Mouse (Mus musculus): ENCODE measurements around the gene Mettl13. TPM values are rescaled to one million over a fixed set of nuclear protein-coding genes. Genes with fewer than 3 reads are reported as not detected.

Gene Mettl13
- total RNA-seq (2021) = 10 to 100 TPM; 12.5 to 12.6 TPM

GRCm38 (mm10) chr1:162548016-162548916 lies at the start of gene Mettl13:
Gene Mettl13, minus strand, starts transcription at chr1:162548551.
- intact Hi-C loops (cut with DNase I) = loop anchor here (2.0 kb wide), 2 partner anchors 23 to 117 kb away; partner anchors contain the start of gene Vamp4
- peak; percentile 89 for DNase-seq (ENCODE audit: low spot score in 2 of 2)

DNA sequence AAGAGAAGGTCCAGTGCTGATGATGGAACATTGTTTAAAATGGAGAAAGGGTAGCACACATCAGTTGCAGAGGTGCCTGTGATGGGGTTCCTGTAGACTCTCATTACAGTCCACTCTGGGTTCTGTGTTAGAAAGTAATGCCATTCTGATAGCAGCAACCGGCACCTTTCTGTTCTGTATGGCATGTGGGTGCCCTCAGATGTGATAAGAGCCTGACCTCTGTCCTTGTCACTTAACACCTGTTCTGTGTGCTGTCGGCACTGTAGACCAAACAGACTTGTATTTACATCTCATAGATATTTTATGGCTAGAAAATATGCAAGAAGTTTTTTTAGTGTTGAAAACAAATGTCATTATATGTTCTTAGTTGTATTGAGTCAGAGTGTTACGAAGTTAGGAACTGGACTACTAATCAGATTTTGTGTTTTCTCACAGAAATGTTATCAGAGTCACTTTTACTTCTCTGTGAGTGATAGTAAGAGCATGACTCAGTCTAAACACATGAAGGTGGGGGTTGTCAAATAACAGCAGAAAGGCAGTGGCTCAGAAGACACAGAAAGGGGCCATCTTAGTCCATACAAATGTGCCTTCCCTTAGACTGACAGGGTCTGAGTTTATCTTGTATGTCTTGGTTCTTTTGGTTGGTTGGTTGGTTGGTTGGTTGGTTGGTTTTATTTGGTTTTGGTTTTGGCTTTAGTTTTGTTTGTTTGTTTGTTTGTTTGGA lies 49.2 kb upstream of the Mettl13 start:
- no peak for DNase-seq (ENCODE audit: low spot score in 2 of 2)
- intact Hi-C loops (cut with DNase I) = no loop called here

DNA sequence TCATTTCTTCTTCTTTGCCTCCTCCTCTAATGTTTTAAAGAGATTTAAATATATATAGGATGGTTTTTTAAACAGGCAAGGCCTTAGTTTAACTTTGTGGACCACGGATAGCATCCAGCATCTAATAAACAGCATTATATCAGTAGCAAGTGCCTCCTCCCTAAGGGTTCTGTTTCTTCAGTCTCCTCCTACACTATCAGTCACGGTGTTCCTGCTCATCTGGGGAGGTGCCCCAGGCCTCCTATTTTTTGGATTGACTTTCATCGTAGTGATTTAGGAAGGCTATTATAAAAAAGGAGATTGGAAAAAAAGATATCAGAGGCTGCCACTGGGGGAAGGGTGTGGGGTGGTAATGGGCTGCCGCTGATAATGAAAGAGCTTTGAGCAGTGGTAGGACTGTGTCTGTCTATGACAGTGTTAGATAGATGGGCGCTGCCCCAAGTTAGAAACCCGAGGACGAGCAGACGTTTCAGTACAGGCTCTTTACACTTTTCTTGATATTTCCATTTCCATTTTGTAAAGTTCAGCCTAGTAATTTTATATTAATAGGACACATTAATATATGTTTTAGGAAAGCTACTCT lies 42.2 kb upstream of the Mettl13 start:
- intact Hi-C loops (cut with DNase I) = no loop called here
- no peak for DNase-seq (ENCODE audit: low spot score in 2 of 2)

- no peak for DNase-seq (ENCODE audit: low spot score in 2 of 2)
- intact Hi-C loops (cut with DNase I) = no loop called here
Observed at GRCm38 (mm10) chr1:162589443-162589842, 41.1 kb upstream of the Mettl13 start.

- intact Hi-C loops (cut with DNase I) = no loop called here
- no peak for DNase-seq (ENCODE audit: low spot score in 2 of 2)
Observed at GRCm38 (mm10) chr1:162588606-162589005, 40.3 kb upstream of the Mettl13 start.

GRCm38 (mm10) chr1:162586282-162586681 lies 37.9 kb upstream of the Mettl13 start:
- intact Hi-C loops (cut with DNase I) = no loop called here
- no peak for DNase-seq (ENCODE audit: low spot score in 2 of 2)

- intact Hi-C loops (cut with DNase I) = no loop called here
- DNase-seq (ENCODE audit: low spot score in 2 of 2) = no peak
Observed at GRCm38 (mm10) chr1:162582884-162583283, 34.5 kb upstream of the Mettl13 start.

GRCm38 (mm10) chr1:162575098-162575497 lies 26.7 kb upstream of the Mettl13 start:
- intact Hi-C loops (cut with DNase I) = no loop called here
- no peak for DNase-seq (ENCODE audit: low spot score in 2 of 2)

- peak; percentile 71 to 73 for DNase-seq (ENCODE audit: low spot score in 2 of 2)
- intact Hi-C loops (cut with DNase I) = loop anchor here (2.0 kb wide), 1 partner anchor 22 kb away; the partner anchor contains the start of gene Mettl13
Observed at GRCm38 (mm10) chr1:162570931-162571601, 22.7 kb upstream of the Mettl13 start.

GRCm38 (mm10) chr1:162570260-162570748 lies 22.0 kb upstream of the Mettl13 start, which contains the start of gene Vamp4:
Gene Vamp4, plus strand, starts transcription at chr1:162570515.
- DNase-seq (ENCODE audit: low spot score in 2 of 2) = peak; percentile 91 to 94
- intact Hi-C loops (cut with DNase I) = loop anchor here (2.0 kb wide), 1 partner anchor 22 kb away; the partner anchor contains the start of gene Mettl13

DNA sequence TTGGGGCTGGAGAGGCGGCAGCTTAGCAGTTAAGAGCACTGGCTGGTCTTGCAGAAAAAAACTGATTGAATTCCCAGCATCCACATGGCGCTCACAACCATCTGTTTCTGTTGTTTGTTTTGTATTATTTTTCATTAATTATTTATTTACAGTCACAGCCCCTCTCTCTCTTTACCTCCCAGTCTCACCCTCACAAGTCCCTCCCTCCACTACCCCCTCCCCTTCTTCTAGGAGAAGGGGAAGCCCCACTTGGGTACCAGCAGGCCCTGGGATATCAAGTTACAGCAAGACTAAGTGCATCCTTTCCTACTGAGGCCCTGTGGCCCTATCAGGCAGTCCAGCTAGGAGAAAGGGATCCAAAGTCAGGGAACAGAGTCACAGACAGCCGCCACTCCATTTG lies 19.0 kb upstream of the Mettl13 start:
- intact Hi-C loops (cut with DNase I) = no loop called here
- DNase-seq (ENCODE audit: low spot score in 2 of 2) = no peak

GRCm38 (mm10) chr1:162564992-162565391 lies 16.6 kb upstream of the Mettl13 start:
- DNase-seq (ENCODE audit: low spot score in 2 of 2) = no peak
- intact Hi-C loops (cut with DNase I) = no loop called here

- no peak for DNase-seq (ENCODE audit: low spot score in 2 of 2)
- intact Hi-C loops (cut with DNase I) = no loop called here
Observed at GRCm38 (mm10) chr1:162563236-162563635, 14.9 kb upstream of the Mettl13 start.

GRCm38 (mm10) chr1:162554193-162554592 lies 5.8 kb upstream of the Mettl13 start:
- DNase-seq (ENCODE audit: low spot score in 2 of 2) = no peak
- intact Hi-C loops (cut with DNase I) = no loop called here

- no peak for DNase-seq (ENCODE audit: low spot score in 2 of 2)
- intact Hi-C loops (cut with DNase I) = no loop called here
Observed at GRCm38 (mm10) chr1:162552956-162553355, 4.6 kb upstream of the Mettl13 start.

- intact Hi-C loops (cut with DNase I) = loop anchor here (2.0 kb wide), 2 partner anchors 21 to 115 kb away; partner anchors contain the start of gene Vamp4
- DNase-seq (ENCODE audit: low spot score in 2 of 2) = no peak
Observed at GRCm38 (mm10) chr1:162549615-162550283, 1.4 kb upstream of the Mettl13 start.

DNA sequence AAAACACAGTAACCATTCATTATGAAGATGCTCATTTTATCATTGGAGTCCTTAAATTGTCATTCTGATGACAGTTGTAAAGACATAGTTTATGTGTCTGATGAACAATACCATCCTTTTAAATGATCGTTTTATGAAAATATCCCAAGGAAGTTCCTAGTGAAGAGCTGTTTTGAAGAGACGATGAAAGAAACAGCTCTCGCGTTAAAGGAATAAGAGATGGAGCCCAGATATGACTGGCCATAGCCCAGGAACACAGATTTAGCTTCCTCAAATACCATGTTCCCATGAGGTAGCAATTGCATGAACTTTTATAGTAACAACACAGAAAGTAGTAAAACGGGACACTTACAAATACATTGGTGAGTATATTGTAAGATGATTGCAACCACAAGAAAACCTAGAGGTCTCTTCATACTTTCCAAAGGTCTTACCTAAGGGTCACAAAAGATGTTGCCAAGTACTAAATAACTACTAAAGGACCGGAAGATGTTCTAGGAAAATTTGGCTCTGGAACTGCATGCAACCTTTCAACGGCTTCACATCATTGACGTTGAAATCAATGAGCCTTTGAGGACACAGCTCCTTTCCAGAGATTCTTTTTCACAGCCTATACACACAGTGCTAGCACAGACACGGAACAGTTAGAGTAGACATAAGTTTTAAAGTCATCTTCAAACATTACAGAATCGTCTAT lies 714 bp upstream of the Mettl13 start:
- intact Hi-C loops (cut with DNase I) = loop anchor here (2.0 kb wide), 2 partner anchors 22 to 116 kb away; partner anchors contain the start of gene Vamp4
- no peak for DNase-seq (ENCODE audit: low spot score in 2 of 2)

DNA sequence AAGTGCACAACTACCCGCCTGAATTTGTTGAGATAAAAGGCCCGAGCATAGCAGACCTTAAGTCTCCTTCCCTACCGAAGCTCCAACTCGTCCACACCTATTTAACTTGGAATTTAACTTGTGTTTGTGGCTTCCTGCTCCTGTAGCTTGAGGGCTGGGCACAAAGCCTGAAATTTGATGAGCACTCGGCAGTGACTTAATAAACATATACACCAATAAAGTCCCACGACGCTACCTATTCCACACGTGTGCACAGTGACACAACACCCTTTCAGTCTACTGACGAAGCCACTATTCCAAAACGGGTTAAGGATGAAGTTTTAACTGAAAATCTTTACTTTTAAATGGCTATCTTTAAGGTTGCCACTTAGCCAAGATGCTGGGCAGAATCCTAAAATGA lies 744 bp downstream of the Mettl13 start:
- no peak for DNase-seq (ENCODE audit: low spot score in 2 of 2)
- intact Hi-C loops (cut with DNase I) = loop anchor here (2.0 kb wide), 2 partner anchors 23 to 117 kb away; partner anchors contain the start of gene Vamp4
